Mouse (Mus musculus) erythroblast, embryonic 14.5 days (primary cell): ENCODE results near the gene Eng. TPM values are rescaled to one million over a fixed set of nuclear protein-coding genes. Genes with fewer than 3 reads are reported as not detected.

Experiments used
- H3K27me3 ChIP-seq: 2 replicates; pipeline ENCODE4 v1.6.1; 2012; ENCODE audit warnings: inconsistent platforms; ENCODE audit not compliant: control insufficient read depth
- H3K36me3 ChIP-seq: 2 replicates; pipeline ENCODE4 v1.6.1; 2012; ENCODE audit warnings: mild to moderate bottlenecking, inconsistent platforms; ENCODE audit not compliant: control insufficient read depth
- H3K4me1 ChIP-seq: 2 replicates; pipeline ENCODE4 v1.6.1; 2012; ENCODE audit warnings: inconsistent platforms; ENCODE audit not compliant: control insufficient read depth
- H3K4me3 ChIP-seq: replicated peaks from 2 replicates; pipeline ENCODE3; 2012; ENCODE audit warnings: moderate library complexity, mild to moderate bottlenecking, inconsistent platforms
- H3K9me3 ChIP-seq: 2 replicates; pipeline ENCODE4 v1.6.1; 2012; ENCODE audit warnings: low read length, inconsistent platforms, mixed read lengths; ENCODE audit not compliant: control insufficient read depth
- GATA1 ChIP-seq: IDR thresholded peaks from 2 replicates; pipeline ENCODE4 v1.6.1; 2012; ENCODE audit warnings: low read length, inconsistent platforms, mixed read lengths
- TAL1 ChIP-seq: IDR thresholded peaks from 3 replicates; pipeline ENCODE4 v1.6.1; 2012; ENCODE audit warnings: low read length, inconsistent platforms, mixed read lengths
- polyA plus RNA-seq: library from polyadenylated mRNA; stranded (reverse); fragments of >175 nt; gene quantifications from 2 replicates; pipeline ENCODE4 v1.2.3, GENCODE M21; 2012

Eng gene
- polyA plus RNA-seq, 1 experiment = 0.60 TPM

DNA sequence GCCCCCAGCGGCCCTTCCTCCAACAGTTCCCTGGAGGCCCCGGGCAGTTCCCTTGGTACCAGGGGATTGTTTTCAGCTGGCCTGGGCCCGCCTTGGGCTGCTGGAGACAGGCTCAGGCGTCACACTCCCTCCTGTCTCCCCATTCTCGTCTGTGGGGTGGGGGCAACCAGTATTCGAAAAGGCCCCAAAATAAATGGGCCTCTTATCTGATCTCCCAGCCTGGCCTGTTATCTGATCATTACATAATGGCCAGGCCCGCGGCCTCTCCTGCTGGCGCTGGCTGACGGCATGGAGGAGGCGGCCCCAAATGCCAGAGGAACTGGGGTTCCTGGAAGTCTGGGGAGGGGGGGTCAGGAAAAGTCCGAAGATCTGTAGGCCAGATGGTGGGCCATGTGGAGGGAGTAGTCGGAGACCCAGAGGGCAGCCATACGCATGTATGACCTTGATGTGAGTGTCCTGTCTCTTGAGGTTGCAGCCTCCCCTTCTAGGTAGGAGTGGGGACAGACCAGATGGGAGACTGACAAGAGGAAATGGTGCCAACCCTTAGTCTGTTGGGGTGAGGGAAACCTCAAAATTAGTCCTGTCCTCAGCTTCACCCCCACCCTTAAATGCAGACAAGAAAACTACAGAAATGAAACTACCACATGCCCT lies 8.5 kb downstream of the Eng start:
- no peaks in the 10 kb centered on the region for H3K27me3 ChIP-seq
- no peaks in the 10 kb centered on the region for H3K9me3 ChIP-seq
- TF ChIP-seq GATA1 (no peak), TAL1 (no peak)
- H3K36me3 ChIP-seq = peaks cover 4% of the 10 kb centered on the region
- peaks cover 43% of the 10 kb centered on the region for H3K4me1 ChIP-seq
- no peak overlapping the region for H3K4me3 ChIP-seq

DNA sequence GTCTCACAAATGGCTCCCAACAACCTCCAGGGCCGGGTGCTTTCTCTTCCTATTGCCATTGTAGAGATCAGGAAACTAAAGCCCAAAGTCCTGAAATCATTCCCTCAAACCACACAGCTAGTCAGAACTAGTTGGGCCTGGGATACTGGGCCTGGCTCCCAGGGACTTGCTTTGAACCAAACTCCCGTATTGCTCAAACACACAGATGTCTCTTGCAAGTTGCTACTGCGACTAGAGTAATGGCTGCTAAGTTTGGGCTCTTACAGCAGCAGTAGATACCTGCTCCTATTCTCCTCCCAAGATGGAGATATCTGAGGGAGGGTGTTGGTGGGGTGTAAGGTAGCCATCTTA lies 9.0 kb downstream of the Eng start:
- no peaks in the 10 kb centered on the region for H3K27me3 ChIP-seq
- no peak overlapping the region for H3K4me3 ChIP-seq
- H3K36me3 ChIP-seq = peaks cover 4% of the 10 kb centered on the region
- H3K4me1 ChIP-seq = peaks cover 48% of the 10 kb centered on the region
- TF ChIP-seq TAL1 = no peak
- no peaks in the 10 kb centered on the region for H3K9me3 ChIP-seq

DNA sequence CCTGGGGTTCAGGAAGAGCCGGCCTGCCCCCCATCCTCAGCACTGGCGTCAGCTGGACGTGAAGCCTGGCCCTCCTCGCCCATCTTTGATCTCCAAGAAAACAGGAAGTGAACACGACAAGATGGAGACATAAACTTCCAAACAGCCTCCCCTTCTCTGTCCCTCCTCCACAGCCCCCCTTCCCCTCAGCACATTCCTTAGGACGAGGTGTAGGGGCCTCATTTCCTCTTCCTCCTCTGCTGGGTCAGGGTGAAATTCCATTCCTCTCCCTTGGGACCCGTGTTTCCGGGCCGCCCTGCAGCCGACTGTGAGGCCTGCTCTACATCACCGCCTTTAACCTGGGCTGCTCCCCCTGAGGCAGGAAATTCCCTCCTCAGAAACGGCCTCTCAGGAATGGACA lies 9.4 kb downstream of the Eng start:
- Histone ChIP-seq H3K9me3 (no peaks in the 10 kb centered on the region), H3K4me3 (no peak overlapping the region), H3K4me1 (peaks cover 51% of the 10 kb centered on the region), H3K27me3 (no peaks in the 10 kb centered on the region), H3K36me3 (peaks cover 4% of the 10 kb centered on the region)
- TF ChIP-seq TAL1 = no peak
- no peak for TF ChIP-seq GATA1

DNA sequence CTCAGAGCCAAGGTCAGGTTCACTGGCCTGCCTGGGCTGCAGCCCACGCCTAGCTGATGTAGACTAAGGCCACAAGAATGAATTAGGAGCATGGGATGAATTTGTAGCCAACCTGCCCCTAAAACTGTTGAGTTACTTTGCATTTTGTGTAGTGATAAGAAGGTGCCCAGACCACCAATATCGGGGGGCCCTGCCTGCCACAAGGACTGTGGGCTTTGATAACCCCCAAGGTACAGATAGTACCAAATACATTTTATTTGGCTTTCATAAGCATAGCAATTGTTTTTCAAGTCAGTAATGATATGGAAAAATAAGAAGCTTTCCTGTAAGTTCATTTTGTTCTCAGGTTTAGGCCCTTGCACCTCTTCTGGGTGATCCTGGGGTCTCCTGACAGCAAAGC lies 12.5 kb downstream of the Eng start:
- no peak overlapping the region for H3K4me3 ChIP-seq
- no peaks in the 10 kb centered on the region for H3K27me3 ChIP-seq
- peaks cover 4% of the 10 kb centered on the region for H3K36me3 ChIP-seq
- H3K4me1 ChIP-seq = peaks cover 64% of the 10 kb centered on the region
- H3K9me3 ChIP-seq = no peaks in the 10 kb centered on the region
- TF ChIP-seq GATA1 = no peak
- no peak for TF ChIP-seq TAL1

DNA sequence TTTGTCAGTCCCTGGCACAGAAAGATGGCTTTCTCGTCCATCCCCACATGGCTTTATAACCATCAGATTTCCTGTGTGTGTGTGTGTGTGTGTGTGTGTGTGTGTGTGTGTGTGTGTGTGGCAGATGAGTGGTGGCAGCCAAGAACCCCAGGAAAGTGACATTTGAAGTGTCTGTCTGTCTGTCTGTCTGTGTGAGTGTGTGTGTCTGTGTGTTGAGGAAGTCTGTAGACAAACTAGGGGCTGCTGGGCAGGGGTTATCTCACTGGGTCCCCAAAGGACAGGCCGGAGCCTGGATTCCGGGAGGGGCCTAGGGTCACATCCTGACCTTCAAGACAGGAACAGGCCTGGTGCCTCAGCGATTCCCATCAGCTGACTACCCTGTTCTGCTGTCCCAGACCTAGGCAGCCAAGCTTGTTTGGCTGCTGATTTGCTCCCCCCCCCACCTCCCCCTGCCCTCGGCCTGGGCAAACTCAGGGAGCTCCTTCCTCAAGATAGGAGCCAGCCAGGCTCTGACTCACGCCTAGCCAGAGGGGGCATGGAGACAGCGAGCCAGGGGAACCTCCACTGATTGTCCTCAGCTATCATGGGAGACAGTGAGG lies 15.2 kb downstream of the Eng start:
- peaks cover 4% of the 10 kb centered on the region for H3K36me3 ChIP-seq
- TF ChIP-seq GATA1 = no peak
- no peak for TF ChIP-seq TAL1
- no peak overlapping the region for H3K4me3 ChIP-seq
- peaks cover 52% of the 10 kb centered on the region for H3K4me1 ChIP-seq
- H3K27me3 ChIP-seq = no peaks in the 10 kb centered on the region
- H3K9me3 ChIP-seq = no peaks in the 10 kb centered on the region

DNA sequence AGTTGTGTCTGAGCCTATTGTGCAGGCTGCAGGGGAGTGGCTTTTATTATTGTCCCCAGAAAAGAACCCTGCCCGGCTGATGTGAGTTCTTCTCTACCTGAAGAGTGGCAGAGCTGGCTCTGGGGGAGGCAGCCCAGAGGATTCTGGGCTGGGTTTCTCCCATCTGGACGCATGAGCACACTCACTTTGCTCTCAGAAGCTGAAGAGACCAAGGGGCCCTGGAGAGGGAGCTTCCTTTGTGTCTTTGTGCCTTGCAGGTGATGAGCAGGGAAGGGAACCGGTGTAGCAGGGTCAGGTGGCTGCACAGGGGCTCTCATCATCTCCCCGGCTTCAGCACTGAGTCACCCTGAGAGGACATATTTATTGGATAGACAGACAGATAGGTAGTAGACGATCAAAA lies 15.9 kb downstream of the Eng start:
- no peaks in the 10 kb centered on the region for H3K27me3 ChIP-seq
- no peak overlapping the region for H3K4me3 ChIP-seq
- H3K36me3 ChIP-seq = peaks cover 4% of the 10 kb centered on the region
- no peak for TF ChIP-seq GATA1
- no peak for TF ChIP-seq TAL1
- peaks cover 51% of the 10 kb centered on the region for H3K4me1 ChIP-seq
- H3K9me3 ChIP-seq = no peaks in the 10 kb centered on the region

DNA sequence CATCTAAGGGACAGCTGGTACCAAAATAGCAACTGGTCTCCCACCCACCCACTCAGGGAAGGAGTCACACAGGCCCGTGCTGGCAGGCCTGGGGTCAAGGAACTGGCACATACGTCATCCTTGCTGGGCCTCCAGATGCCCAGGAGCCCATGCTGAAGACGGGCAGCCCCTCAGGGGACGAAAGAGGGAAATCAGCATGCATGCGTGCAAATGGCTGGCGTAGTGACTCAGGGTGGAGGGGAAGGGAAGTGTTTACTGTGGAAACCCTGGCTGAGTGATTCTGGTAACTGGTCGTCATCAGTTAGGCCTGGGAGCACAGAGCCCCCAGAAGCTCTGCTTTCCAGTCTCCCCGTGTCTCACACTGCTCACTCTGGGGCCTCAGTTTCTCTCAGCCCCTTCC lies 18.9 kb downstream of the Eng start:
- Histone ChIP-seq H3K9me3 (no peaks in the 10 kb centered on the region), H3K27me3 (no peaks in the 10 kb centered on the region), H3K4me1 (peaks cover 35% of the 10 kb centered on the region), H3K36me3 (peaks cover 5% of the 10 kb centered on the region), H3K4me3 (no peak overlapping the region)
- no peak for TF ChIP-seq GATA1
- no peak for TF ChIP-seq TAL1

DNA sequence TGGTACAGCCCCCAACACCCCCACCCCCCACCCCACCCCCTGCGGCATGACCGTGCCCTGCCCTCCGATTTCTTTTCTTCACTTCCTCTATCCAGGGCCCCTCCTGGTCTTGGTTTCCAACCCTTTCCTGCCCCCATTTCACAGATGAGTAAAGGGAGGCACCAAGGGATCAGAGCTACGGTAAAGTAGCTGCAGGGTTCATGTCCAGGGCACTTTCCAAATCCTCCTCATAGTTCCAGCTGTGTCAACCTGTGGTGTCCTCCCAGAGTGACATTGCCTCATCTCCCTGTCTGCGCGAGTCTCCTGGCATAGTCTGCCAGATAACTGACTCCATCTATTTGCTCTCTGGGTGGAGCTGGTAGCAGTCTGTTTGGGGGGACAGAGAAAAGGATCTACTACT lies 19.5 kb downstream of the Eng start:
- TF ChIP-seq TAL1 (no peak), GATA1 (no peak)
- Histone ChIP-seq H3K27me3 (no peaks in the 10 kb centered on the region), H3K4me3 (no peak overlapping the region), H3K9me3 (no peaks in the 10 kb centered on the region), H3K36me3 (peaks cover 5% of the 10 kb centered on the region), H3K4me1 (peaks cover 33% of the 10 kb centered on the region)

DNA sequence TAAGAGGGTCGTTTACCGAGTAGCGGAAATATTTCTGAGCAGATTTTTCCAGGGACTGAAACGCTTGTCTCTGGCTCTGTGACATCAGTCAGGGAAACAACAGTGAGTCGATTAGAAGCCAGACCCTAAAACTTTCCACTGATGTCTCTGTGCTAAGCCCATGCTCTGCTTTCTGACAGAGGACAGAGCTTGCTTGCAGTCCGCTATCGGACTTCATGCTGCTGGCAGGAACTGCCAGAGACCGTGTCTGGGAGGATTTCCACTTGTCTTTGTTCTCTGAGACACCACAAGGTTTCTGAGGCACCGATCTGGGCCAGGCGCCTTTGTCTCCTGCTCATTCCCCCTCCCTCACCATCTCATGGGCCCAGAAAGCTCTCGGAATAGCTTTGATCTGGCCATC lies 21.4 kb downstream of the Eng start:
- no peaks in the 10 kb centered on the region for H3K9me3 ChIP-seq
- H3K36me3 ChIP-seq = peaks cover 9% of the 10 kb centered on the region
- TF ChIP-seq TAL1 (no peak), GATA1 (no peak)

DNA sequence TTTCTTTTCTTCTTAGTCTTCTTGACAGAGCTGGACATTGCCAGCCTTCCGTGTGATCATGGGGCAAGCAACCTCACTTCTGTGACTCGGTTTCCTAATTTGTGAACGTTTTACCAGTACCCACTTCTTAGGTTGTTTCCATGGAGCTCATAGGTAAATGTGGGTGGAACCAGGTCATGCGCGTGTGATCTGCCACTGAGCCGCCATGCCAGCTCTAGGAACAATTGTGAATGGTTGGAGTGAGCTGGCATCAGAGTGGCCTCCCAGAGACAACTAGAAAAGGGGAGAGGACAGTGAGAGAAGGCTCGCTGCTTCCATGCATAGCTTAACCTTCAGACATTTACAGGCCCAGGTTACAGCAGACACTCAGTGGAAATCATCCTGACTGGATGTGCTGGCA lies 21.8 kb downstream of the Eng start:
- TF ChIP-seq GATA1 (no peak), TAL1 (no peak)
- Histone ChIP-seq H3K9me3 (no peaks in the 10 kb centered on the region), H3K36me3 (peaks cover 9% of the 10 kb centered on the region), H3K4me1 (peaks cover 35% of the 10 kb centered on the region), H3K27me3 (no peaks in the 10 kb centered on the region), H3K4me3 (no peak overlapping the region)

More for the DNA sequence above, 21.4 kb downstream of the Eng start:
- H3K4me1 ChIP-seq = peaks cover 31% of the 10 kb centered on the region
- H3K27me3 ChIP-seq = no peaks in the 10 kb centered on the region
- H3K4me3 ChIP-seq = no peak overlapping the region
